Mouse (Mus musculus) lung, embryonic 15.5 days (tissue): ENCODE results near the gene Lrrc8e. TPM values are rescaled to one million over a fixed set of nuclear protein-coding genes. Genes with fewer than 3 reads are reported as not detected.

Experiments used
- ATAC-seq: fragments of 200-750 bp; cut with Nextera tagmentation; 2 replicates; pipeline ENCODE4 v1.8.0; 2017; ENCODE audit warnings: moderate number of reproducible peaks, borderline replicate concordance; ENCODE audit not compliant: low FRiP score, low TSS enrichment; ENCODE audit errors: extremely low read depth
- H3K27ac ChIP-seq: fragments of 300-500 bp; sonication (generic); 2 replicates; pipeline ENCODE4 v1.5.1; 2015; ENCODE audit warnings: moderate library complexity, mild to moderate bottlenecking, inconsistent platforms
- H3K27me3 ChIP-seq: fragments of 300-500 bp; sonication (generic); 2 replicates; pipeline ENCODE4 v1.6.1; 2015; ENCODE audit warnings: inconsistent platforms
- H3K36me3 ChIP-seq: fragments of 300-500 bp; sonication (generic); 2 replicates; pipeline ENCODE4 v1.6.1; 2015; ENCODE audit warnings: inconsistent platforms
- H3K4me1 ChIP-seq: fragments of 300-500 bp; sonication (generic); 2 replicates; pipeline ENCODE4 v1.6.1; 2015; ENCODE audit warnings: inconsistent platforms
- H3K4me2 ChIP-seq: fragments of 300-500 bp; sonication (generic); 2 replicates; pipeline ENCODE4 v1.6.1; 2015; ENCODE audit warnings: inconsistent platforms, mild to moderate bottlenecking, moderate library complexity
- H3K4me3 ChIP-seq: fragments of 300-500 bp; sonication (generic); 2 replicates; pipeline ENCODE4 v1.5.1; 2015; ENCODE audit warnings: mild to moderate bottlenecking, inconsistent platforms
- H3K9ac ChIP-seq: fragments of 300-500 bp; sonication (generic); 2 replicates; pipeline ENCODE4 v1.6.1; 2015; ENCODE audit warnings: inconsistent platforms
- H3K9me3 ChIP-seq: fragments of 300-500 bp; sonication (generic); 2 replicates; pipeline ENCODE4 v1.6.1; 2016; ENCODE audit warnings: inconsistent platforms
- WGBS: fragments of 180-500 bp; shearing (Covaris S2); methylation state at CpG from one replicate; pipeline ENCODE4 v1.1.7; 2015; 5-methylcytosine and 5-hydroxymethylcytosine counted together
- polyA plus RNA-seq: library from polyadenylated mRNA; unstranded; fragments of >200 nt; fragmentation: Nextera tagmentation; extraction: Ambion mirVana; gene quantifications from 2 replicates; pipeline ENCODE4 v1.2.1, GENCODE M21; 2015

The Lrrc8e gene
- polyA plus RNA-seq, 1 experiment from 2014 or later = 3.8 TPM

- Histone ChIP-seq H3K36me3 (peaks cover 6% of the 10 kb centered on the region; the same call in 1 of the 2 replicates), H3K4me3 (no peak overlapping the region), H3K9ac (peak overlapping the region; percentile 10; the same call in 1 of the 2 replicates), H3K4me1 (peaks cover 16% of the 10 kb centered on the region), H3K4me2 (peak overlapping the region; percentile 28), H3K9me3 (no peaks in the 10 kb centered on the region), H3K27ac (no peak overlapping the region), H3K27me3 (peaks cover 17% of the 10 kb centered on the region)
- WGBS = 24% methylated on average over 44 of the region's 44 CpGs
- 0 out of 2 replicates have a peak, but pooled peaks have one; percentile 35 for ATAC-seq
Measured at GRCm38 (mm10) chr8:4206182-4207015, 20.2 kb upstream of the Lrrc8e start.

- Histone ChIP-seq H3K4me3 (no peak overlapping the region), H3K9me3 (no peaks in the 10 kb centered on the region), H3K4me2 (peak overlapping the region; percentile 28; the same call in 1 of the 2 replicates), H3K9ac (0 out of 2 replicates have a peak overlapping the region, but pooled peaks have one; percentile 10), H3K36me3 (peaks cover 6% of the 10 kb centered on the region; the same call in 1 of the 2 replicates), H3K27ac (no peak overlapping the region), H3K27me3 (peaks cover 17% of the 10 kb centered on the region), H3K4me1 (peaks cover 16% of the 10 kb centered on the region)
- no peak for ATAC-seq
- WGBS = 72% methylated on average over 2 of the region's 2 CpGs
Measured at GRCm38 (mm10) chr8:4207016-4207350, 19.6 kb upstream of the Lrrc8e start.

- ATAC-seq = no peak
- Histone ChIP-seq H3K36me3 (peaks cover 6% of the 10 kb centered on the region; the same call in 1 of the 2 replicates), H3K4me2 (no peak overlapping the region), H3K9ac (no peak overlapping the region), H3K27ac (no peak overlapping the region), H3K4me1 (peaks cover 37% of the 10 kb centered on the region), H3K27me3 (peaks cover 17% of the 10 kb centered on the region), H3K4me3 (no peak overlapping the region), H3K9me3 (no peaks in the 10 kb centered on the region)
- WGBS = 60% methylated on average over 6 of the region's 6 CpGs
Measured at GRCm38 (mm10) chr8:4211097-4211496, 15.5 kb upstream of the Lrrc8e start.

- ATAC-seq = peak; percentile 10; the same call in 1 of the 2 replicates
- Histone ChIP-seq H3K4me1 (peaks cover 36% of the 10 kb centered on the region), H3K27me3 (peaks cover 28% of the 10 kb centered on the region), H3K4me2 (peak overlapping the region; percentile 84), H3K9me3 (no peaks in the 10 kb centered on the region), H3K4me3 (peak overlapping the region; percentile 41), H3K9ac (peak overlapping the region; percentile 36), H3K27ac (peak overlapping the region; percentile 85), H3K36me3 (peaks cover 6% of the 10 kb centered on the region; the same call in 1 of the 2 replicates)
- under 1% methylated on average over 25 of the region's 25 CpGs for WGBS
Measured at GRCm38 (mm10) chr8:4212809-4213209, 13.8 kb upstream of the Lrrc8e start.

DNA sequence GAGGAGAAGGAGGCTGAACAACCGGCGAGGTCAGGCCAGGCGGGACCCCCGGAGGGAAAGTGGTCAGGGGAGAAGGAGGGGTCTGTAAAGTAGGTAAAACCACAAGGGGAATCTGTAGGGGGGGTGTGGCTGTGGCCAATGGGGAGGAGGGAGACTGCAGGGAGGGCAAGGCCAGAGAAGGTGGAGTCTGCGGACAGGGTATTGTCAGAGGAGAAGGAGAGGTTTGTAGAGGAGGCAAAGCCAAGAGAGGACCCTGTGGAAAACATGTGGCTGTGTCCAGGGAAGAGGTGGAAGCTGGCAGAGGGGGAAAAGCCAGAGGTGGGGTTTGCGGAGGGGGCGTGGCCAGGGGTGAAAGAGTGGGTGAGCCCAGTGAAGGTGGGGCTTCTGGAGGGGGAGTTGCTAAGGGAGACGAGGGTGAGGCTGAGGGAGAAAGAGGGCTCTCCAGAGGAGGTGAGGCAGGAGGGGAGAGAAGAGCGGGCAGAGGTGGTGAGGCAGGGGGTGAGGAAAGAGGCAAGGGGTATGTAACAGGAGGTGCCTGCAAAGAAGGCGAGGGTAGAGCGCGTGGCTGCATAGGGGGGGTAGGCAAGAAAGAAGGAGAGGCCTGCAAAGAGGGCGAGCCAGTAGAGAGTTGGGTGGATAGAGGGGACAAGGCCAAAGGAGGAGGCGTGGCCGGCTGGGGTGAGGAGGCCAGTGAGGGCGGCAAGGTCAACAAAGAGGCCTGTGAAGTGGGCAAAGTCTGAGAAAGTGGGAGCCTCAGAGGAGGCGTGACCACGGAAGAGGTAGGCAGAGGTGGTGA lies 13.2 kb upstream of the Lrrc8e start:
- Histone ChIP-seq H3K4me2 (peak overlapping the region; percentile 84), H3K4me3 (peak overlapping the region; percentile 41), H3K36me3 (peaks cover 6% of the 10 kb centered on the region; the same call in 1 of the 2 replicates), H3K9ac (peak overlapping the region; percentile 36), H3K9me3 (no peaks in the 10 kb centered on the region), H3K27me3 (peaks cover 34% of the 10 kb centered on the region), H3K27ac (peak overlapping the region; percentile 85), H3K4me1 (peaks cover 36% of the 10 kb centered on the region)
- peak; percentile 70 for ATAC-seq
- 2% methylated on average over 18 of the region's 18 CpGs for WGBS

- peaks cover 6% of the 10 kb centered on the region; the same call in 1 of the 2 replicates for H3K36me3 ChIP-seq
- H3K27ac ChIP-seq = peak overlapping the region; percentile 85
- peaks cover 36% of the 10 kb centered on the region for H3K27me3 ChIP-seq
- no peaks in the 10 kb centered on the region for H3K9me3 ChIP-seq
- peak overlapping the region; percentile 84 for H3K4me2 ChIP-seq
- ATAC-seq = peak; percentile 80
- peaks cover 36% of the 10 kb centered on the region for H3K4me1 ChIP-seq
- H3K4me3 ChIP-seq = peak overlapping the region; percentile 41
- peak overlapping the region; percentile 36; the same call in 1 of the 2 replicates for H3K9ac ChIP-seq
- 5% methylated on average over 33 of the region's 33 CpGs for WGBS
Measured at GRCm38 (mm10) chr8:4214006-4214980, 12.3 kb upstream of the Lrrc8e start.

GRCm38 (mm10) chr8:4216296-4216695 lies 10.3 kb upstream of the Lrrc8e start:
- Histone ChIP-seq H3K9ac (peak overlapping the region; percentile 60), H3K9me3 (no peaks in the 10 kb centered on the region), H3K4me1 (peaks cover 36% of the 10 kb centered on the region), H3K27ac (no peak overlapping the region), H3K36me3 (no peaks in the 10 kb centered on the region), H3K4me3 (peak overlapping the region; percentile 49), H3K27me3 (peaks cover 36% of the 10 kb centered on the region), H3K4me2 (peak overlapping the region; percentile 67)
- 8% methylated on average over 18 of the region's 18 CpGs for WGBS
- ATAC-seq = no peak

GRCm38 (mm10) chr8:4216791-4217621 lies 9.6 kb upstream of the Lrrc8e start, which contains the start of gene Prr36:
Gene Prr36, minus strand, starts transcription at chr8:4217459.
- H3K27ac ChIP-seq = peak within 1 kb of the TSS; percentile 31; the same call in 1 of the 2 replicates
- 2% methylated on average over 44 of the region's 44 CpGs for WGBS
- H3K36me3 ChIP-seq = no peaks in the 10 kb centered on the region
- peaks cover 36% of the 10 kb centered on the region for H3K4me1 ChIP-seq
- peak within 1 kb of the TSS; percentile 60 for H3K9ac ChIP-seq
- ATAC-seq = peak; percentile 19; the same call in 1 of the 2 replicates
- H3K4me2 ChIP-seq = peak within 1 kb of the TSS; percentile 67
- peak within 1 kb of the TSS; percentile 49 for H3K4me3 ChIP-seq
- H3K9me3 ChIP-seq = no peaks in the 10 kb centered on the region
- H3K27me3 ChIP-seq = peaks cover 36% of the 10 kb centered on the region

DNA sequence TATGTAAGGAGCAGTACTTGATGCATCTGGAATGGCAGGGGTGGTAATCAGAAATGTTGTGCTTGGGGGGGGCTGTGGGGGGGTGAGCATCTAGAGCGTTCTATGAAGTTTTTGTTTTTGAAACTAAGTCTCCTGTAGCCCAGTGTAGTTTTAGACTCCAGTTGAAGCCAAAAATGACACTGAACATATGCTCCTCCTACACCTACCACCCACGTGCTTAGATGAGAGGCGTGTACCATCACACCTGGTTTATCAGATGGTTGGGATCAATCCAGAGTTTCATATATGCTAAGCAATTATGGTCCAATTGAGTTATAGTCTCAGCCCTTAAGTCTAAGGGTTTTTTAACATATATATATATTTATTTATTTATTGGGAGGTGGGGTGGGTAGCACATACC lies 7.0 kb upstream of the Lrrc8e start:
- ATAC-seq = no peak
- peaks cover 21% of the 10 kb centered on the region for H3K4me1 ChIP-seq

GRCm38 (mm10) chr8:4222059-4222458 lies 4.6 kb upstream of the Lrrc8e start:
- H3K27me3 ChIP-seq = peaks cover 27% of the 10 kb centered on the region
- no peak for ATAC-seq
- H3K9me3 ChIP-seq = no peaks in the 10 kb centered on the region
- no peak overlapping the region for H3K4me2 ChIP-seq
- H3K4me1 ChIP-seq = no peaks in the 10 kb centered on the region; the same call in 1 of the 2 replicates
- H3K9ac ChIP-seq = no peak overlapping the region
- H3K4me3 ChIP-seq = no peak overlapping the region
- no peaks in the 10 kb centered on the region for H3K36me3 ChIP-seq
- H3K27ac ChIP-seq = no peak overlapping the region

More for the DNA sequence above, 7.0 kb upstream of the Lrrc8e start:
- no peaks in the 10 kb centered on the region for H3K36me3 ChIP-seq
- peaks cover 36% of the 10 kb centered on the region for H3K27me3 ChIP-seq
- no peak overlapping the region for H3K4me2 ChIP-seq
- H3K27ac ChIP-seq = no peak overlapping the region
- WGBS = 85% methylated on average over 3 of the region's 3 CpGs
- H3K4me3 ChIP-seq = no peak overlapping the region
- no peak overlapping the region for H3K9ac ChIP-seq
- no peaks in the 10 kb centered on the region for H3K9me3 ChIP-seq
